Mouse (Mus musculus) midbrain, embryonic 15.5 days (tissue): ENCODE measurements around the gene Hsd17b6. TPM values are rescaled to one million over a fixed set of nuclear protein-coding genes. Genes with fewer than 3 reads are reported as not detected.

Experiments
- ATAC-seq: fragments of 200-750 bp; cut with Nextera tagmentation; replicated peaks from 2 replicates; pipeline ENCODE4 v1.8.0; 2017; ENCODE audit warnings: moderate TSS enrichment
- H3K27ac ChIP-seq: fragments of 300-500 bp; sonication (generic); 2 replicates; pipeline ENCODE4 v1.5.1; 2015; ENCODE audit warnings: mild to moderate bottlenecking, inconsistent platforms
- H3K27me3 ChIP-seq: fragments of 300-500 bp; sonication (generic); replicated peaks from 2 replicates; pipeline ENCODE4 v1.6.1; 2015; ENCODE audit warnings: inconsistent platforms
- H3K36me3 ChIP-seq: fragments of 300-500 bp; sonication (generic); replicated peaks from 2 replicates; pipeline ENCODE4 v1.6.1; 2015; ENCODE audit warnings: inconsistent platforms
- H3K4me1 ChIP-seq: fragments of 300-500 bp; sonication (generic); 2 replicates; pipeline ENCODE4 v1.6.1; 2015; ENCODE audit warnings: inconsistent platforms
- H3K4me2 ChIP-seq: fragments of 300-500 bp; sonication (generic); 2 replicates; pipeline ENCODE4 v1.6.1; 2015; ENCODE audit warnings: inconsistent platforms, mild to moderate bottlenecking, moderate library complexity
- H3K4me3 ChIP-seq: fragments of 300-500 bp; sonication (generic); 2 replicates; pipeline ENCODE4 v1.5.1; 2015; ENCODE audit warnings: mild to moderate bottlenecking, inconsistent platforms
- H3K9ac ChIP-seq: fragments of 300-500 bp; sonication (generic); 2 replicates; pipeline ENCODE4 v1.6.1; 2015; ENCODE audit warnings: mild to moderate bottlenecking, inconsistent platforms
- H3K9me3 ChIP-seq: fragments of 300-500 bp; sonication (generic); 2 replicates; pipeline ENCODE4 v1.6.1; 2016; ENCODE audit warnings: inconsistent platforms
- WGBS: fragments of 180-500 bp; shearing (Covaris S2); methylation state at CpG from one replicate; pipeline ENCODE4 v1.1.7; 2015; ENCODE audit warnings: mixed read lengths; 5-methylcytosine and 5-hydroxymethylcytosine counted together
- polyA plus RNA-seq: library from polyadenylated mRNA; unstranded; fragments of >200 nt; fragmentation: Nextera tagmentation; extraction: Ambion mirVana; gene quantifications from 2 replicates; pipeline ENCODE4 v1.2.1, GENCODE M21; 2015

Hsd17b6 gene
- polyA plus RNA-seq, 1 experiment from 2014 or later = not detected

DNA sequence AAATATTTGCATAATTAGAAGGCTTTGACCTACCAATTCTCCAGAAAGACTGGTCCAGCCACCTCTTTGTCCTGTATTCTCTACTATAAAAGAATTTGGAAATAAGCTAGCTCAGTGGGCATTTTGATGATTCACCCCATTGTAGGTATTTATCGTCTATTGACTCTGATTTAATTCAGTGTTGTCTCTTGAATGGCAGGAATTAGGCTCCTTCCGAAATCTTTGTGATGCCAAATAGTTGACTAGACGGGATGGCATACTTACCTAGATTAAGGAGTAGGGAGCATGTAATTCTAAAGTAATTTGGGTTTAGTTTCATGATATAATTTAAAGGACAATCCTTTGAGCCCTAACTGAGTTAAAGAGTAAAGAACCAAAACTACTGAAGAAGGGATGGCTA is 30.5 kb upstream of the Hsd17b6 start:
- no peaks in the 10 kb centered on the region for H3K9me3 ChIP-seq
- no peak for ATAC-seq
- H3K4me1 ChIP-seq = peaks cover 35% of the 10 kb centered on the region
- no peak overlapping the region for H3K27ac ChIP-seq
- H3K4me3 ChIP-seq = no peak overlapping the region
- no peak overlapping the region for H3K9ac ChIP-seq
- peak overlapping the region; percentile 17 for H3K4me2 ChIP-seq
- H3K27me3 ChIP-seq = no peaks in the 10 kb centered on the region
- WGBS = 44% methylated on average over 3 of the region's 3 CpGs
- H3K36me3 ChIP-seq = peaks cover 17% of the 10 kb centered on the region; the same call in 1 of the 2 replicates

DNA sequence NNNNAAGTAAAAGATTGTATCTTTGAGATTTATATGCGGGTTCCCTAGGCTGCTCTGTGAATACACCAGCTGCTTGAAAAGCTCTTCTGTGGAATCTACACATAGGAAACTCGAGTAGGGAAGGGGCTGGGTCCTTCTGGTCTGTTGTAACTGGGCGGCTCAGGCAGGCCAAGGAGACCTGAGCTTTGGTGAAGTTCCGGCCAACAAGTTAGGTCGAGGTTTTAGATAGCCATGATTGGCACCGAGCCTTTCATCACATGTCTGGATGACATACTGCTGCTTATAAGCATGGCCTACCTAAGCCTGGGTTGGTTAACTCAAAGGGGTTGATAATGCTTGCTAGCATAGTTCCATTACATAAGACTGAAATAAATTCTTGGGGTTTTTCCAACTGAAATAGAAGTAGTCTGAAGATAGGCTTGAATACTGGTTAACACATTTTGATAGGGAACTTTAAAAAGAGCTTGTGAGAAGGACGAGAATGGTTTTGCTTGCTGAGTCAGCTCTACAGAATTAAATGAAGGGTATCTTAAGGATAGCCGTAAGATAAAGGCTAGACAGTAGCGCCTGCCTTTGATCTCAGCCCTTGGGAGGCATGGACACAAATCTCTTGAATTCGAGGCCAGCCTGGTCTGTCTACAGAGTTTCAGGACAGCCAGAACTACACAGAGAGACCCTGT is 29.5 kb upstream of the Hsd17b6 start:
- no peak for ATAC-seq
- H3K4me2 ChIP-seq = peak overlapping the region; percentile 91
- no peaks in the 10 kb centered on the region for H3K27me3 ChIP-seq
- H3K4me3 ChIP-seq = peak overlapping the region; percentile 86
- H3K9ac ChIP-seq = peak overlapping the region; percentile 90
- peaks cover 17% of the 10 kb centered on the region; the same call in 1 of the 2 replicates for H3K36me3 ChIP-seq
- H3K4me1 ChIP-seq = peaks cover 35% of the 10 kb centered on the region
- H3K9me3 ChIP-seq = no peaks in the 10 kb centered on the region
- WGBS = 4% methylated on average over 10 of the region's 10 CpGs
- 0 out of 2 replicates have a peak overlapping the region, but pooled peaks have one; percentile 93 for H3K27ac ChIP-seq

DNA sequence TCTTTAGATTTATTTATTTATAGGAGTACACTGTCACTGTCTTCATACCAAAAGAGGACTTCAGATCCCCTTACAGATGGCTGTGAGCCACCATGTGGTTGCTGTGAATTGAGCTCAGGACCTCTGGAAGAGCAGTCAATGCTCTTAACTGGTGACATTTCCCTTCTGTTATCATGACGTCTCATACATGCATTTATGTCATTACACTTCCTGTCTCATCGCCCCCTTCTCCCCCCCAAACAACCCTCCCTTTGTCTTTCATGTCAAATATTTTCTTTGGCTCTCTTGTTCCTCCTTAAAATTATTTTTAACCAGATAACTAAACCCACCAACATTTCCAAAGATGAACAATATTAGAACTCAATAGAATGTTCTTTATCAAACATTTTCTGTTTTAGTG is 23.4 kb upstream of the Hsd17b6 start:
- Histone ChIP-seq H3K27ac (no peak overlapping the region), H3K27me3 (no peaks in the 10 kb centered on the region), H3K36me3 (peaks cover 18% of the 10 kb centered on the region), H3K9ac (no peak overlapping the region), H3K9me3 (no peaks in the 10 kb centered on the region), H3K4me1 (peaks cover 6% of the 10 kb centered on the region), H3K4me3 (no peak overlapping the region), H3K4me2 (no peak overlapping the region)
- WGBS = 82% methylated on average over 2 of the region's 2 CpGs
- ATAC-seq = no peak

DNA sequence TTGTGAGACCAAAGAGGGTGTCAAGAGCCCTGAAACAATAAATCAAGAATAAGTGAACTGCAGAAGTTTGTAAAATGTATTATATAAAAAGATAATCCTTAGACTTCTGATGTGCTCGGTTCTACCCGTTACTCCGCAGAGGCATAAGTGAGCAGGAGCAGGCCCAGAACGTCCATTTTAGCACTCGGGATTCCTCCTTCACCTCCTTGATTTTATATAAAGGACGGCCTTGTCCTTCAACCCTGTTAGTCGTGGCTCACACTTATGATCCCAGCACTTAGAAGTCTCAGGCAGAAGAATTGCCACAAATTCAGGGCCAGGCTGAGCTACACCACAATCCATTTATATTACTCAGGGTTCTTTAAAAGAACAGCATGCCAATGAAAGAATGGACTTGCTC is 22.5 kb upstream of the Hsd17b6 start:
- Histone ChIP-seq H3K4me2 (no peak overlapping the region), H3K36me3 (peaks cover 18% of the 10 kb centered on the region), H3K4me3 (no peak overlapping the region), H3K9ac (no peak overlapping the region), H3K27ac (no peak overlapping the region), H3K4me1 (peaks cover 5% of the 10 kb centered on the region), H3K9me3 (no peaks in the 10 kb centered on the region), H3K27me3 (no peaks in the 10 kb centered on the region)
- no peak for ATAC-seq
- WGBS = 92% methylated on average over 7 of the region's 7 CpGs

DNA sequence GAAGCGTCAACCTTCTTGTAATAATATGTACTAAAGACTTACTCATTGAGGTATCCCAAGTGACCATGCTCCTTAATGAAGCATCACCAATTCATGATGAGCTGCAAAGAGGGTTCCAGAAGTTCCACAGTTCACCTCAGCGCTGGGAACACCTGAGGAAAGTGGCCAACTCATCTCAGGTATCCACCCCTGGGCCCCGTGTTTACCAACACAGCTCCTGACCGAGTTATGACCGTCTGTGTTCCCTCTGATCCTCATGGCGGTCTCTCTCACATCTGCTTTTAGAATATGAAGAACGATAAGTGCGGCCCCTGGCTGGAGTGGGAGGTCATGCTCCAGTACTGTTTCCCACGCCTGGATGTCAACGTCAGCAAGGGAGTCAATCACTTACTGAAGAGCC is 16.1 kb upstream of the Hsd17b6 start:
- Histone ChIP-seq H3K36me3 (peaks cover 29% of the 10 kb centered on the region), H3K27ac (no peak overlapping the region), H3K4me3 (no peak overlapping the region), H3K9ac (no peak overlapping the region), H3K4me2 (no peak overlapping the region), H3K4me1 (no peaks in the 10 kb centered on the region), H3K9me3 (no peaks in the 10 kb centered on the region), H3K27me3 (no peaks in the 10 kb centered on the region)
- no peak for ATAC-seq
- 95% methylated on average over 10 of the region's 10 CpGs for WGBS

DNA sequence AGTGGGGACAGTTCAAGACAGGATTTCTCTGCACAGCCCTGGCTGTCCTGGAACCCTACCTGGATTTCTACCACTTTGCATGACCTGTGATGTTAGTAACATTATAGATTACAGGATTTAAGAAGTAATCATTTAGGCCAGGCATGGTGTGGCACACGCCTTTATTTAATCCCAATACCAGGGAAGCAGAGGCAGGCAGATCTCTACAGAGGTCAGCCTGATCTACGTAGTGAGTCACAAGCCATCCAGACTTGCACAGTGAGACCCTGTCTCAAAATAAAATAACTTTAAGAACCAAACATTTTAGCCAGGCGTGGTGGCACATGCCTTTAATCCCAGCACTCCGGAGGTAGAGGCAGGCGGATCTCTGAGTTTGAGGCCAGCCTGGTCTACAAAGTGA is 14.8 kb upstream of the Hsd17b6 start:
- Histone ChIP-seq H3K27me3 (no peaks in the 10 kb centered on the region), H3K4me2 (no peak overlapping the region), H3K9ac (no peak overlapping the region), H3K27ac (no peak overlapping the region), H3K36me3 (peaks cover 25% of the 10 kb centered on the region), H3K9me3 (no peaks in the 10 kb centered on the region), H3K4me3 (no peak overlapping the region), H3K4me1 (no peaks in the 10 kb centered on the region)
- no peak for ATAC-seq
- 92% methylated on average over 5 of the region's 5 CpGs for WGBS

DNA sequence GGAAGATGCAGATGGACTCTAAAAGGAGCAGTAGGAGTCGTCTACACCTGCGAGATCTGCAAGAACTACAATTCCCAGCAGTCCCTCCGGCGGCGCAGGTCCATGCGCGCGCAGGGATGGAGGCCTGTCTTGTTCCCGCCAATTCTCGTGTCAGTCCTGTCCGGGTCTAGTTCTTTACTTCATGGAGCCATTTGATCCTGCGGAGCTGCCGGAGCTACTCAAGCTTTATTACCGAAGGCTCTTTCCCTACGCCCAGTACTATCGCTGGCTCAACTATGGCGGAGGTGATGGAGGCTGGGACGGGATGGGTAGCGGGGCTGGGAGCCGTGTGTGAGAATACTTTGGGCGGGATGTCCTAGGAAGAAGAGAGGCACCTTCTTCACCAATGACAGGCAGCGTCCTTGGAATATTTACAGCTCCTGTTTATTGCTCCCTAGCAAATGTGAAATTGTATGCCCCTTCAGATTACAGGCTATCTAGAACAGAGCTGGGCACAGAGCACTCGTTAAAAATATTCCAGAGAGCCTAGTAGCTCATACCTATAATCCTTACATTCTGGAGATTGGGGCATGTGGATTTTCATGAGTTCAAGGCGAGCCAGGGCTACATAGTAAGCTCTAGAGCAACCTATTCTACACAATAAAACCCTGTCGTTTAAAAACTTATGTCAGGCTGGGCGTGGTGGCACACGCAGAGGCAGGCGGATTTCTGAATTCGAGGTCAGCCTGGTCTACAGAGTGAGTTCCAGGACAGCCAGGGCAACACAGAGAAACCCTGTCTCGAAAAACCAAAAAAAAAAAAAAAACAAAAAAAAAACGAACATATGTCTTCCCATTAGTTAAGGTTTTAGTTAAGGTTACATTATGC is 7.9 kb upstream of the Hsd17b6 start, which contains the start of gene Prim1:
Prim1 (plus strand) TSS at position 101 of the 867 bp plus-strand sequence.
- Histone ChIP-seq H3K27me3 (no peaks in the 10 kb centered on the region), H3K4me3 (peak within 1 kb of the TSS; percentile 85), H3K9ac (peak within 1 kb of the TSS; percentile 73), H3K9me3 (no peaks in the 10 kb centered on the region), H3K4me2 (peak within 1 kb of the TSS; percentile 78), H3K36me3 (no peaks in the 10 kb centered on the region), H3K4me1 (peaks cover 5% of the 10 kb centered on the region), H3K27ac (peak within 1 kb of the TSS; percentile 66)
- WGBS = 6% methylated on average over 31 of the region's 31 CpGs
- peak; percentile 96 for ATAC-seq

DNA sequence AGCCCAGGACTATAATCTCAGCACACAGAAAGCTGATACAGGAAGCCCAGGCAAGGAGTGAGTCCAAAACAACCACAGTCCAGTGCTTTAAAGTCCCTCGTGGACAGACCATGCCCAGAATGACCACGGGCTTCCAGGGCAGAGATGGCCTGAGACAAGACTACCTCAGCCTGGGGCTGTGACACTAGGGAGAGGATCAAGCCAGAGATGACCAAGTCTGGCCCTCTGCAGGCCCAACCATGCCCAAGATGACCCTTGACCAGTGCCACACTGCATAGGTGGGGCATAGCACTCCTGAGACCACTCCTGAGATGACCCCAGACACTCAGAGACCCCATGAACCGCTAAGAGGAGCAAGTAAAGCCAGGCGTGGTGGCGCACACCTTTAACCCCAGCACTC is 2.3 kb upstream of the Hsd17b6 start:
- ATAC-seq = no peak
- H3K4me2 ChIP-seq = no peak overlapping the region
- 81% methylated on average over 5 of the region's 5 CpGs for WGBS

DNA sequence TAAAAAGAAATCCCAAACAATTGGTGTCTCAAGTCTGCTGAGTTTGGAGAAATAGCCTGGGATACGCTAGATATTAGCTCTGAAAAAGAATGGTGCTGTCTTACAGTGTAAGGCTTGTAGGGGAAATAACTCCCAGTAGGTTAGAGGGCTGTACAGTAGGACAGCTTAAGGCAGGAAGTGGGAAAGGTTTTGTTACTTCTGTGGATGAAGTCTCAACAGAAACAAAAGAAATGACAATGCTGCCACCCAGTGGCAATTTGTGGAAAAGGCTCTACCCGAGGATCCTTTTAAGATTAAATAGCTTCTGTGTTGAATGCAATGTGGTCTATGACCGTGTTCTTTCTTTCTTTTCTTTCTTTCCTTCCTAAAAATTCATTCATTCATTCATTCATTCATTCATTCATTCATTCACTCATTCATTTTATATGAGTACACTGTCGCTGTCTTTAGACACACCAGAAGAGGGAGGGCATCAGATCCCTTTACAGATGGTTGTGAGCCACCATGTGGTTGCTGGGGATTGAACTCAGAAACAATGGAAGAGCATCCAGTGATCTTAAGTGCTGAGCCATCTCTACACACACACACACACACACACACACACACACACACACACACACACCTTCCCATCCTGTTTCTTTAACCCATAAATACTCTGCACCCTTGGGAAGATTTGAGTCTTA is 937 bp upstream of the Hsd17b6 start:
- no peak overlapping the region for H3K9ac ChIP-seq
- peak; percentile 74 for ATAC-seq
- H3K4me1 ChIP-seq = no peaks in the 10 kb centered on the region
- H3K27me3 ChIP-seq = no peaks in the 10 kb centered on the region
- WGBS = 11% methylated on average over 4 of the region's 4 CpGs
- no peaks in the 10 kb centered on the region for H3K36me3 ChIP-seq
- H3K4me3 ChIP-seq = no peak overlapping the region
- H3K4me2 ChIP-seq = no peak overlapping the region
- no peak overlapping the region for H3K27ac ChIP-seq
- H3K9me3 ChIP-seq = no peaks in the 10 kb centered on the region

More for the DNA sequence above, 2.3 kb upstream of the Hsd17b6 start:
- Histone ChIP-seq H3K9ac (no peak overlapping the region), H3K4me1 (no peaks in the 10 kb centered on the region), H3K4me3 (no peak overlapping the region), H3K27me3 (no peaks in the 10 kb centered on the region), H3K9me3 (no peaks in the 10 kb centered on the region), H3K27ac (no peak overlapping the region), H3K36me3 (no peaks in the 10 kb centered on the region)

DNA sequence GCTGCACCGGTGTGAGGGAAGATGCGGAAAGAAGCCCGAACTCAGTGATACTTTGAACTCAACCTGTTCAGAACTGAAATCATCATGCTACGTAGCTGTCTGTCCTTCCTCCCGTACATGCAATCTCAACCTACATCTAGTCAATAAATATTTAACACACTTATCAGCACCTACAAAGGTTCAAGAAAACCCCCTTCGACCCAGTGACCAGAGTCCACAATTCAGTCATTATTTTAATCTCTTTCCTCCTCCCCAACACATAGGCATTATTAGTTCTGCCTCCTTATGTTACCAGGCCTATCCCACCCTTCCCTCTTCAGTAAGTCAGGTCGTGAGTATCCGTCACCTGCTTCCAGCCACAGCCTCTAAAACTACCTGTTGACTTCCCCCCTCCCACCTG is 1.9 kb downstream of the Hsd17b6 start:
- no peak for ATAC-seq

DNA sequence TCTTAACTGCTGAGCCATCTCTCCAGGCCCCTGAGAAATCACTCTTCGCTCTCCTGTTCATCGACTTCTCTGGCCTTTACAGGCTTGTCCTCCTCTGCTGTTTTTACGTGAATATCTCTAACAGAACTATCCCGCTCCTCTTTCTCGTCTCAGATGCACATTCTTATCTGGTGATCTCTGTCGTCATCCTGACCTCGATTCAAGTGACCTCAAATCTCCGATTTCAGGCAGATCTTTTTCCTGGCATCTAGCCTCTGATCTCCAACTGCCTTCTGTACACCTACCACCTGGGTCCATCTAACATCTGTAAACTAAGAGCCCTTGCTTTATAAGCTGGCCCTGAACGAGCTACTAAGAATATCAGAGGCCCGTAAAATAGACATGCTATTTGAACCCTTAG is 2.5 kb downstream of the Hsd17b6 start:
- H3K4me2 ChIP-seq = no peak overlapping the region
- ATAC-seq = no peak
- H3K27me3 ChIP-seq = no peaks in the 10 kb centered on the region
- H3K4me3 ChIP-seq = no peak overlapping the region
- H3K9ac ChIP-seq = no peak overlapping the region
- 91% methylated on average over 10 of the region's 10 CpGs for WGBS
- no peaks in the 10 kb centered on the region for H3K9me3 ChIP-seq
- H3K36me3 ChIP-seq = no peaks in the 10 kb centered on the region
- no peak overlapping the region for H3K27ac ChIP-seq
- H3K4me1 ChIP-seq = no peaks in the 10 kb centered on the region

More for the DNA sequence above, 1.9 kb downstream of the Hsd17b6 start:
- Histone ChIP-seq H3K27me3 (no peaks in the 10 kb centered on the region), H3K4me1 (no peaks in the 10 kb centered on the region), H3K36me3 (no peaks in the 10 kb centered on the region), H3K4me2 (no peak overlapping the region), H3K9ac (no peak overlapping the region), H3K4me3 (no peak overlapping the region), H3K9me3 (no peaks in the 10 kb centered on the region), H3K27ac (no peak overlapping the region)
- 88% methylated on average over 8 of the region's 8 CpGs for WGBS

DNA sequence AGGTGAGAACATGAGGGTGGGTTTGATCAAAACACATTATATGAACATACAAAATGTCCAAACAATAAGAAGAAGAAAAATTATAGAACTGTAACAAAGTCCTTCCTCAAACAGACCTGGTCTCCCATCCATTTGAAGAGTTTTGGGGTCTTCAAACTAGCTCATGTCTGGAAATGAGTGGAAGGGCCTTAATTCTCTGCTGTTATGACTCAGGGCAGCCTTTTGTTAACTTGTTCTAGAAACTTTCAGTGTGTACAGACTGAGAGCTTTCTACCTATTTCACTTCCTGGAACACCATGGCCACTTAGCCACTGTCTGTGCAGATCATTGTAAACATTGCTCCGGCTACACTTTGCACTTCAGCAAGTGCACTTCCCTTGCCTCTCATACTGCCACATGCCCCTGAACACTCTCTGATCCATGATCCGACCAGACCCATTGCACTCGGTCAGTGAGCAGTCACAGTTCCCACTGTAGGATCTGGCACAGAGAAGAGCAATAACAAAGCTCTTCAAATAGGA is 4.1 kb downstream of the Hsd17b6 start:
- Histone ChIP-seq H3K27ac (no peak overlapping the region), H3K9ac (no peak overlapping the region), H3K27me3 (no peaks in the 10 kb centered on the region), H3K9me3 (no peaks in the 10 kb centered on the region), H3K4me1 (no peaks in the 10 kb centered on the region), H3K4me2 (no peak overlapping the region), H3K36me3 (no peaks in the 10 kb centered on the region), H3K4me3 (no peak overlapping the region)
- WGBS = 78% methylated on average over 3 of the region's 3 CpGs
- ATAC-seq = no peak
